Mouse (Mus musculus) lung, embryonic 16.5 days (tissue): ENCODE data around the gene Mad1l1. TPM values are rescaled to one million over a fixed set of nuclear protein-coding genes. Genes with fewer than 3 reads are reported as not detected.

ENCODE experiments used
- ATAC-seq: fragments of 200-750 bp; cut with Nextera tagmentation; 2 replicates; pipeline ENCODE4 v1.8.0; 2017; ENCODE audit warnings: low read depth, mild to moderate bottlenecking, moderate library complexity
- H3K27ac ChIP-seq: fragments of 300-500 bp; sonication (generic); 2 replicates; pipeline ENCODE4 v1.5.1; 2014; ENCODE audit warnings: mild to moderate bottlenecking, control low read depth, low read length
- H3K27me3 ChIP-seq: fragments of 300-500 bp; sonication (generic); 2 replicates; pipeline ENCODE4 v1.6.1; 2014; ENCODE audit warnings: low read depth, low read length, mixed read lengths; ENCODE audit not compliant: control insufficient read depth, insufficient read depth
- H3K36me3 ChIP-seq: fragments of 300-500 bp; sonication (generic); 2 replicates; pipeline ENCODE4 v1.6.1; 2014; ENCODE audit warnings: low read length; ENCODE audit not compliant: control insufficient read depth, insufficient read depth
- H3K4me1 ChIP-seq: fragments of 300-500 bp; sonication (generic); replicated peaks from 2 replicates; pipeline ENCODE4 v1.6.1; 2014; ENCODE audit warnings: low read length, mixed read lengths; ENCODE audit not compliant: control insufficient read depth, insufficient read depth
- H3K4me2 ChIP-seq: fragments of 300-500 bp; sonication (generic); 2 replicates; pipeline ENCODE4 v1.6.1; 2014; ENCODE audit warnings: low read depth, low read length, control low read depth
- H3K4me3 ChIP-seq: fragments of 300-500 bp; sonication (generic); 2 replicates; pipeline ENCODE4 v1.5.1; 2014; ENCODE audit warnings: mild to moderate bottlenecking, low read length, control low read depth
- H3K9ac ChIP-seq: fragments of 300-500 bp; sonication (generic); 2 replicates; pipeline ENCODE4 v1.6.1; 2014; ENCODE audit warnings: low read length, control low read depth
- H3K9me3 ChIP-seq: fragments of 300-500 bp; sonication (generic); 2 replicates; pipeline ENCODE4 v1.6.1; 2016; ENCODE audit warnings: low read length; ENCODE audit not compliant: control insufficient read depth
- WGBS: fragments of 180-500 bp; shearing (Covaris S2); extraction: QIAGEN DNeasy Blood & Tissue Kit; methylation state at CpG from one replicate; pipeline ENCODE4 v1.1.7; 2014; 5-methylcytosine and 5-hydroxymethylcytosine counted together
- polyA plus RNA-seq: library from polyadenylated mRNA; unstranded; fragments of >200 nt; fragmentation: Nextera tagmentation; extraction: Ambion mirVana; gene quantifications from 2 replicates; pipeline ENCODE4 v1.2.1, GENCODE M21; 2015

Gene Mad1l1
- polyA plus RNA-seq, 1 experiment from 2014 or later, result 54.1 TPM

GRCm38 (mm10) chr5:140151871-140152270, 169.5 kb downstream of the Mad1l1 start:
- no peaks in the 10 kb centered on the region for H3K27me3 ChIP-seq
- no peaks in the 10 kb centered on the region for H3K9me3 ChIP-seq
- ATAC-seq, result no peak
- H3K9ac ChIP-seq, result no peak overlapping the region
- 41% methylated on average over 2 of the region's 2 CpGs for WGBS
- peak overlapping the region; percentile 61 for H3K27ac ChIP-seq
- H3K4me3 ChIP-seq, result no peak overlapping the region
- H3K4me1 ChIP-seq, result peaks cover 18% of the 10 kb centered on the region
- H3K4me2 ChIP-seq, result no peak overlapping the region
- no peaks in the 10 kb centered on the region for H3K36me3 ChIP-seq

GRCm38 (mm10) chr5:140151180-140151579, 170.2 kb downstream of the Mad1l1 start:
- Histone ChIP-seq H3K27ac (peak overlapping the region; percentile 61), H3K9ac (no peak overlapping the region), H3K4me2 (no peak overlapping the region; the same call in 1 of the 2 replicates), H3K36me3 (no peaks in the 10 kb centered on the region), H3K4me3 (no peak overlapping the region), H3K4me1 (peaks cover 18% of the 10 kb centered on the region), H3K9me3 (no peaks in the 10 kb centered on the region), H3K27me3 (no peaks in the 10 kb centered on the region)
- ATAC-seq, result peak; percentile 77
- WGBS, result 22% methylated on average over 2 of the region's 2 CpGs

- Histone ChIP-seq H3K36me3 (no peaks in the 10 kb centered on the region), H3K9me3 (no peaks in the 10 kb centered on the region), H3K27me3 (no peaks in the 10 kb centered on the region), H3K4me1 (peaks cover 18% of the 10 kb centered on the region), H3K27ac (no peak overlapping the region), H3K4me2 (no peak overlapping the region), H3K4me3 (no peak overlapping the region), H3K9ac (no peak overlapping the region)
- 76% methylated on average over 2 of the region's 2 CpGs for WGBS
- ATAC-seq, result no peak
Observed at GRCm38 (mm10) chr5:140150694-140151093, 170.7 kb downstream of the Mad1l1 start.

- Histone ChIP-seq H3K27ac (no peak overlapping the region), H3K9ac (no peak overlapping the region), H3K9me3 (no peaks in the 10 kb centered on the region), H3K36me3 (no peaks in the 10 kb centered on the region), H3K4me3 (no peak overlapping the region), H3K4me2 (no peak overlapping the region), H3K27me3 (no peaks in the 10 kb centered on the region), H3K4me1 (peaks cover 18% of the 10 kb centered on the region)
- ATAC-seq, result no peak
- WGBS, result 74% methylated on average over 5 of the region's 5 CpGs
Observed at GRCm38 (mm10) chr5:140150136-140150535, 171.2 kb downstream of the Mad1l1 start.

- WGBS, result 42% methylated on average over 4 of the region's 4 CpGs
Observed at GRCm38 (mm10) chr5:140149298-140149697, 172.1 kb downstream of the Mad1l1 start.

GRCm38 (mm10) chr5:140143541-140143940, 177.8 kb downstream of the Mad1l1 start:
- Histone ChIP-seq H3K36me3 (no peaks in the 10 kb centered on the region), H3K4me3 (no peak overlapping the region), H3K27me3 (no peaks in the 10 kb centered on the region), H3K9me3 (no peaks in the 10 kb centered on the region), H3K27ac (no peak overlapping the region), H3K4me1 (no peaks in the 10 kb centered on the region; the same call in 1 of the 2 replicates), H3K9ac (no peak overlapping the region), H3K4me2 (no peak overlapping the region)
- ATAC-seq, result no peak
- 87% methylated on average over 2 of the region's 2 CpGs for WGBS

More at GRCm38 (mm10) chr5:140149298-140149697, 172.1 kb downstream of the Mad1l1 start:
- Histone ChIP-seq H3K4me2 (no peak overlapping the region), H3K27me3 (no peaks in the 10 kb centered on the region), H3K36me3 (no peaks in the 10 kb centered on the region), H3K4me3 (no peak overlapping the region), H3K4me1 (peaks cover 18% of the 10 kb centered on the region), H3K9me3 (no peaks in the 10 kb centered on the region), H3K9ac (no peak overlapping the region), H3K27ac (no peak overlapping the region)
- ATAC-seq, result peak; percentile 52; the same call in 1 of the 2 replicates

- H3K36me3 ChIP-seq, result no peaks in the 10 kb centered on the region
- no peaks in the 10 kb centered on the region for H3K27me3 ChIP-seq
- H3K4me2 ChIP-seq, result no peak overlapping the region
- no peaks in the 10 kb centered on the region for H3K9me3 ChIP-seq
- H3K9ac ChIP-seq, result no peak overlapping the region
- no peak overlapping the region for H3K4me3 ChIP-seq
- H3K4me1 ChIP-seq, result no peaks in the 10 kb centered on the region; the same call in 1 of the 2 replicates
- H3K27ac ChIP-seq, result no peak overlapping the region
- ATAC-seq, result no peak
- 71% methylated on average over 4 of the region's 4 CpGs for WGBS
Observed at GRCm38 (mm10) chr5:140141336-140141735, 180.0 kb downstream of the Mad1l1 start.

GRCm38 (mm10) chr5:140140214-140140613, 181.1 kb downstream of the Mad1l1 start:
- H3K9ac ChIP-seq, result no peak overlapping the region
- H3K4me1 ChIP-seq, result no peaks in the 10 kb centered on the region; the same call in 1 of the 2 replicates
- no peak overlapping the region for H3K4me2 ChIP-seq
- 0 out of 2 replicates have a peak, but pooled peaks cover 3% of the 10 kb centered on the region for H3K36me3 ChIP-seq
- no peak overlapping the region for H3K4me3 ChIP-seq
- peak; percentile 36 for ATAC-seq
- no peak overlapping the region for H3K27ac ChIP-seq
- H3K27me3 ChIP-seq, result no peaks in the 10 kb centered on the region
- H3K9me3 ChIP-seq, result no peaks in the 10 kb centered on the region

GRCm38 (mm10) chr5:140135734-140136625, 185.4 kb downstream of the Mad1l1 start:
- no peak overlapping the region for H3K27ac ChIP-seq
- H3K4me3 ChIP-seq, result no peak overlapping the region
- 0 out of 2 replicates have a peak, but pooled peaks cover 3% of the 10 kb centered on the region for H3K36me3 ChIP-seq
- no peak overlapping the region for H3K9ac ChIP-seq
- H3K9me3 ChIP-seq, result no peaks in the 10 kb centered on the region
- no peak overlapping the region for H3K4me2 ChIP-seq
- no peaks in the 10 kb centered on the region; the same call in 1 of the 2 replicates for H3K4me1 ChIP-seq
- no peak for ATAC-seq
- WGBS, result 81% methylated on average over 8 of the region's 8 CpGs
- H3K27me3 ChIP-seq, result no peaks in the 10 kb centered on the region
